Mouse (Mus musculus): ENCODE data around the gene 1110004F10Rik.

DNA sequence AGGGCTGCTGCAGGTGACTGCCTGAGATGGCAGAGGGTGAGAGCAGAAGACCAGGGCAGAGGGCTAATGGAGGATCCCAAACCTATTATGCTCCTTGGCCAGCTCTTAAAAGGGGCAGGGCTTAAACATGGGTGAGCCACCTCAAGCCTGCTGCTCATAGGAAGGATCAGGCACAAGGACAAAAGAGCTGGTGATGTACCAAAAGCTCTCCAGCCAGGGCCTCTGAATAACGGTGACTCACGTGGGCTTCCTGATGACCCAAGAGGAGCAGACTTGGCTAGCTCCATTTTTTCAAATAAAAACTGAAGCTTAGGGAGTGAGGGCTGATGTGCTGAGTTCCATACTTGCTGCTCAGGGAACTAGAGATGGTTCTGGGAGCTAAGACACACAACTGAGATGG, 76.8 kb downstream of the 1110004F10Rik start:
- no peak for TF ChIP-seq POLR2A (IDR thresholded peaks at IDR 0.05; ENCODE audit: borderline replicate concordance, extremely low read depth, low read depth, low read length)
- TF ChIP-seq CTCF (IDR thresholded peaks at IDR 0.05; ENCODE audit: insufficient read depth, low read length) = no peak
